Mouse (Mus musculus): ENCODE measurements at regions not wholly inside any gene's neighbourhood (a gene's known extent, or its start where the extent isn't known, plus 50 kb on each side); places are given as distances from the start of the nearest gene placed in this dataset.
A peak's percentile ranks its signal among the peaks of the same experiment; 100 is the strongest.

GRCm38 (mm10) chr13:32649982-32650381 is 133.8 kb downstream of the Mylk4 start:
- Histone ChIP-seq H3K27ac (ENCODE audit: low read depth) (no peak overlapping the region), H3K27me3 (replicated peaks; ENCODE audit: control insufficient read depth, insufficient read depth, low read length) (no peaks in the 10 kb centered on the region), H3K4me2 (ENCODE audit: low read length) (no peak overlapping the region), H3K4me1 (replicated peaks; ENCODE audit: control insufficient read depth, insufficient read depth, low read length) (no peaks in the 10 kb centered on the region), H3K9ac (ENCODE audit: low read length) (no peak overlapping the region), H3K36me3 (ENCODE audit: control insufficient read depth, insufficient read depth, low read length) (no peaks in the 10 kb centered on the region), H3K4me3 (ENCODE audit: low read depth, low read length) (no peak overlapping the region), H3K9me3 (ENCODE audit: control insufficient read depth, low read length) (no peaks in the 10 kb centered on the region)
- DNase-seq (ENCODE audit: low spot score) (no peak), ATAC-seq (replicated peaks; ENCODE audit: low FRiP score, low TSS enrichment, low read depth) (no peak)
- 62% methylated on average over 9 of the region's 9 CpGs for WGBS

GRCm38 (mm10) chr13:32643030-32643750 is 140.6 kb downstream of the Mylk4 start:
- H3K9ac ChIP-seq (ENCODE audit: low read length), result no peak overlapping the region
- H3K27me3 ChIP-seq (replicated peaks; ENCODE audit: control insufficient read depth, insufficient read depth, low read length), result no peaks in the 10 kb centered on the region
- H3K4me3 ChIP-seq (ENCODE audit: low read depth, low read length), result no peak overlapping the region
- DNase-seq (ENCODE audit: low spot score), result no peak
- WGBS, result 30% methylated on average over 5 of the region's 5 CpGs
- no peaks in the 10 kb centered on the region for H3K9me3 ChIP-seq (ENCODE audit: control insufficient read depth, low read length)
- no peak for ATAC-seq (replicated peaks; ENCODE audit: low FRiP score, low TSS enrichment, low read depth)
- H3K36me3 ChIP-seq (ENCODE audit: control insufficient read depth, insufficient read depth, low read length), result no peaks in the 10 kb centered on the region
- H3K27ac ChIP-seq (ENCODE audit: low read depth), result no peak overlapping the region
- H3K4me1 ChIP-seq (replicated peaks; ENCODE audit: control insufficient read depth, insufficient read depth, low read length), result no peaks in the 10 kb centered on the region
- no peak overlapping the region for H3K4me2 ChIP-seq (ENCODE audit: low read length)

DNA sequence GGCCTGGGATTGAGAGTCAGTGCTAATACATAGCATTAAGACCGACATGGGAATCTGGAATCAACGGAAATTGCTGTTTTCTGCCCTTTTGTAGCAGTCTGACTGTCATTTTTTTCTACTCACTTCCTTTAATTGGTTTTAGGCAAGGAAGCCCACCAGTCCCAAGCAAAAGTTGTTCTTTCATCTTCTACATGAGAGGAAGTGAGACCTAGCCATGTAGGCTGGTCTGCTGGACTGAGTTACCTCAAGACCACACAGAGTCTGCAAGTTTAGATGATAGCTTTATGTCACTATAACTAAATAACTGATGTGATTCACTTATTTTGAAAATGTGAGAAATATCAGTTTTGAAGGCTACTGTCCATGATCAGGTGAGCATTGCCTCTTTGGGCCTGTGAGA is 142.8 kb downstream of the Mylk4 start:
- ATAC-seq (replicated peaks; ENCODE audit: low FRiP score, low TSS enrichment, low read depth), result no peak
- H3K27ac ChIP-seq (ENCODE audit: low read depth), result no peak overlapping the region
- H3K9ac ChIP-seq (ENCODE audit: low read length), result no peak overlapping the region
- no peak overlapping the region for H3K4me2 ChIP-seq (ENCODE audit: low read length)
- no peak for DNase-seq (ENCODE audit: low spot score)
- H3K4me1 ChIP-seq (replicated peaks; ENCODE audit: control insufficient read depth, insufficient read depth, low read length), result no peaks in the 10 kb centered on the region
- WGBS, result 93% methylated on average over 2 of the region's 2 CpGs
- H3K27me3 ChIP-seq (replicated peaks; ENCODE audit: control insufficient read depth, insufficient read depth, low read length), result no peaks in the 10 kb centered on the region
- H3K9me3 ChIP-seq (ENCODE audit: control insufficient read depth, low read length), result no peaks in the 10 kb centered on the region
- H3K4me3 ChIP-seq (ENCODE audit: low read depth, low read length), result no peak overlapping the region
- no peaks in the 10 kb centered on the region for H3K36me3 ChIP-seq (ENCODE audit: control insufficient read depth, insufficient read depth, low read length)

DNA sequence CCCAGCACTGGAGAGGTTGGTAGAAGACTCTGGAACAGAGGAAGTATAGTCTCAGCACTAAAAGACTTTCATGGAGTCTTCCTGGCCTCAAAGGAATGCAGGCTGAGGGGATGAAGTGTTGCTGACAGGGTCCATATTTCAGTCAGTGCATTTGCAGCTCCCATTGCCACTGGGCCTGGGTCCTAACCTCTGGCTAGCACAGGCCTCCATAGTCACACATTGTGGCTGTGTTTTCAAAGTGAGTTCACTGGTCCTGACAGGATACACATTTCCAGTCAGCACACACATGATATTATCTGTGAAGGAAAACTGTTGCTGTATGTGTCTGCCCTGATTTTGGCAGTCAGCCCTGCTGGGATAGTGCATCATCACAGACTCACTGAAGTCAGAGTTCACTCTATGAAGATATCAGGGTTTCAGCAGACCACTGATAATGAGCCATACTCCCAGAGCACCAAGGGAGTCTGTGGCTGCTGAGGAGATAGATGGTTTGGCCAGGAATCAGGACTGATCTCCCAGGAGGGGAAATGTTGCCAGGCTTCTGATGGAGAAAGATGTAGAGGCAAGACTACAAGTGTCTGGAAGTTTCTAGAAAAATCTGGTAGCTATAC is 153.5 kb downstream of the Mylk4 start:
- Histone ChIP-seq H3K27ac (ENCODE audit: low read depth) (no peak overlapping the region), H3K4me1 (replicated peaks; ENCODE audit: control insufficient read depth, insufficient read depth, low read length) (no peaks in the 10 kb centered on the region), H3K9me3 (ENCODE audit: control insufficient read depth, low read length) (no peaks in the 10 kb centered on the region), H3K27me3 (replicated peaks; ENCODE audit: control insufficient read depth, insufficient read depth, low read length) (no peaks in the 10 kb centered on the region), H3K36me3 (ENCODE audit: control insufficient read depth, insufficient read depth, low read length) (no peaks in the 10 kb centered on the region), H3K4me3 (ENCODE audit: low read depth, low read length) (no peak overlapping the region), H3K9ac (ENCODE audit: low read length) (no peak overlapping the region), H3K4me2 (ENCODE audit: low read length) (no peak overlapping the region)
- ATAC-seq (replicated peaks; ENCODE audit: low FRiP score, low TSS enrichment, low read depth) (no peak), DNase-seq (ENCODE audit: low spot score) (no peak)

GRCm38 (mm10) chr13:32613916-32614315 is 169.8 kb downstream of the Mylk4 start:
- H3K9me3 ChIP-seq (ENCODE audit: control insufficient read depth, low read length), result no peaks in the 10 kb centered on the region
- no peak overlapping the region for H3K4me2 ChIP-seq (ENCODE audit: low read length)
- ATAC-seq (replicated peaks; ENCODE audit: low FRiP score, low TSS enrichment, low read depth), result no peak
- WGBS, result 50% methylated on average over 6 of the region's 6 CpGs
- H3K27ac ChIP-seq (ENCODE audit: low read depth), result no peak overlapping the region
- peaks cover 11% of the 10 kb centered on the region for H3K4me1 ChIP-seq (replicated peaks; ENCODE audit: control insufficient read depth, insufficient read depth, low read length)
- no peaks in the 10 kb centered on the region for H3K36me3 ChIP-seq (ENCODE audit: control insufficient read depth, insufficient read depth, low read length)
- no peaks in the 10 kb centered on the region for H3K27me3 ChIP-seq (replicated peaks; ENCODE audit: control insufficient read depth, insufficient read depth, low read length)
- DNase-seq (ENCODE audit: low spot score), result no peak
- H3K4me3 ChIP-seq (ENCODE audit: low read depth, low read length), result no peak overlapping the region
- H3K9ac ChIP-seq (ENCODE audit: low read length), result no peak overlapping the region

DNA sequence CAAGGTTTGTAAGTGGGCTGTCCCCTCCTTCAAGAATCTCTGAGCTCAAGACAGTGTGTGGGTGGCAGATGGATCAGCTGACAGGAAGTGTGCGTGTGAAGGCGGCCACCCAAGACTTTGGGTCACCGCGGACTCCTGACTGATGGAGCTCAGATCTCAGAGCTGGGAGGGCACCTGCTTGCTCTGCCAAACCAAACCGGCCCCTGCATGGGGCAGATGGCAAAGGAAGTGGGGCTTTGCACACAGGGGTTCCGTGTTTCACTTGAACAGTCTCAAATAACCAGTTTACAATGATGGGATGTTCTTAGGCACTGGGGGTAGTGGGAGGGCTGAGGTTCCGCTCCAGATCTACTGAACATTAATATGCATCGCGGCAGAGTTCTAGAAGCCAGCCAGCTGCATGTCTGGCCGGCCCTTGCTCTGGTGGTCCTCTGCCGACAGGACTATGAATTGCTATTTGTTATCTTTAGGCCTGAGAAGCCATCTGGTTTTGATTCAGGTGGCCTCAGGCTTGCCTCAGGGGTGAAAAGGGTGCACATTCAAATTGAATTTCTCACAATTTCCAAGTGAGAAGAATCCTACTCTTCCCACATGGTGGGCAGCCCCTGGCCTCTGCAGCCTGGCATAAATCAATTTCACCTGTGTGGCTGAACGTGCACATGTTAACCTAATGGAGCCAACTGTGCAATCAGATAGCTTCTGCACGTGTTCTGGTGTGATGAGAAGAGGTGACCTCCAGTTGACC is 172.0 kb downstream of the Mylk4 start:
- no peaks in the 10 kb centered on the region for H3K27me3 ChIP-seq (replicated peaks; ENCODE audit: control insufficient read depth, insufficient read depth, low read length)
- WGBS, result 37% methylated on average over 13 of the region's 13 CpGs
- H3K4me3 ChIP-seq (ENCODE audit: low read depth, low read length), result no peak overlapping the region
- H3K4me2 ChIP-seq (ENCODE audit: low read length), result peak overlapping the region; percentile 6; the same call in 1 of the 2 replicates
- no peak overlapping the region for H3K9ac ChIP-seq (ENCODE audit: low read length)
- ATAC-seq (replicated peaks; ENCODE audit: low FRiP score, low TSS enrichment, low read depth) (no peak), DNase-seq (ENCODE audit: low spot score) (no peak)
- H3K4me1 ChIP-seq (replicated peaks; ENCODE audit: control insufficient read depth, insufficient read depth, low read length), result peaks cover 11% of the 10 kb centered on the region
- no peaks in the 10 kb centered on the region for H3K9me3 ChIP-seq (ENCODE audit: control insufficient read depth, low read length)
- no peaks in the 10 kb centered on the region for H3K36me3 ChIP-seq (ENCODE audit: control insufficient read depth, insufficient read depth, low read length)
- H3K27ac ChIP-seq (ENCODE audit: low read depth), result no peak overlapping the region

DNA sequence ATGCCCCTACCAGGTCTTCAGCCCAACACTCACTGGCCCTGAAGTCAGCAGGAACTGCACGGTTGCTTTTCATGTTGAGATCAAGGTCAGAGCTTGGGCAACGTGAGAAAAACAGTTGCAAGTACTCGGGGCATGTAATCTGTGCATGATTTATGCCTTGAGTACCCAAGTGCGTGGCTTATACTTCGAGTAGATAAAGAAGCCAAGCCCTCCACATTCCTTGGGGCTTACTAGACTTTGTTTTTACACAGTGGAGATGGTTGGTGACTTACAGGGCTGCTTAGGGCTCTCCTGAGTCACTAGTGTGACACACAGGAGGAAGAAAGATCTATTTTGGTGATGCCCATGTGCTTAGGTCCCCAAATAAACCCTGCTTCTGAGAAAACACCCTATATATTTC is 172.8 kb downstream of the Mylk4 start:
- ATAC-seq (replicated peaks; ENCODE audit: low FRiP score, low TSS enrichment, low read depth) (0 out of 2 replicates have a peak, but pooled peaks have one; percentile 36), DNase-seq (ENCODE audit: low spot score) (no peak)
- WGBS, result 17% methylated on average over 5 of the region's 5 CpGs
- no peaks in the 10 kb centered on the region for H3K9me3 ChIP-seq (ENCODE audit: control insufficient read depth, low read length)
- H3K4me3 ChIP-seq (ENCODE audit: low read depth, low read length), result no peak overlapping the region
- no peak overlapping the region for H3K4me2 ChIP-seq (ENCODE audit: low read length)
- peaks cover 11% of the 10 kb centered on the region for H3K4me1 ChIP-seq (replicated peaks; ENCODE audit: control insufficient read depth, insufficient read depth, low read length)
- H3K27ac ChIP-seq (ENCODE audit: low read depth), result no peak overlapping the region
- no peaks in the 10 kb centered on the region for H3K36me3 ChIP-seq (ENCODE audit: control insufficient read depth, insufficient read depth, low read length)
- H3K9ac ChIP-seq (ENCODE audit: low read length), result no peak overlapping the region
- no peaks in the 10 kb centered on the region for H3K27me3 ChIP-seq (replicated peaks; ENCODE audit: control insufficient read depth, insufficient read depth, low read length)

GRCm38 (mm10) chr13:32608413-32608812 is 175.3 kb downstream of the Mylk4 start:
- 79% methylated on average over 3 of the region's 3 CpGs for WGBS
- peaks cover 11% of the 10 kb centered on the region for H3K4me1 ChIP-seq (replicated peaks; ENCODE audit: control insufficient read depth, insufficient read depth, low read length)

More at GRCm38 (mm10) chr13:32608413-32608812, 175.3 kb downstream of the Mylk4 start:
- Histone ChIP-seq H3K4me3 (ENCODE audit: low read depth, low read length) (no peak overlapping the region), H3K27me3 (replicated peaks; ENCODE audit: control insufficient read depth, insufficient read depth, low read length) (no peaks in the 10 kb centered on the region), H3K9ac (ENCODE audit: low read length) (no peak overlapping the region), H3K9me3 (ENCODE audit: control insufficient read depth, low read length) (no peaks in the 10 kb centered on the region), H3K4me2 (ENCODE audit: low read length) (no peak overlapping the region), H3K36me3 (ENCODE audit: control insufficient read depth, insufficient read depth, low read length) (no peaks in the 10 kb centered on the region), H3K27ac (ENCODE audit: low read depth) (no peak overlapping the region)
- DNase-seq (ENCODE audit: low spot score) (no peak), ATAC-seq (replicated peaks; ENCODE audit: low FRiP score, low TSS enrichment, low read depth) (no peak)

Measured in intestine, embryonic 14.5 days (tissue).